Mouse (Mus musculus) myocyte (in vitro differentiated cells): ENCODE measurements around the gene Mettl2.

Experiments
- CEBPB ChIP-seq: IDR thresholded peaks from 2 replicates; pipeline ENCODE4 v1.6.1; 2011; ENCODE audit warnings: mild to moderate bottlenecking, moderate library complexity; ENCODE audit not compliant: poor library complexity, insufficient read depth, severe bottlenecking
- E2F4 ChIP-seq: IDR thresholded peaks from one replicate; pipeline ENCODE4 v1.6.1; 2011; ENCODE audit warnings: mild to moderate bottlenecking, control low read depth, moderate library complexity; ENCODE audit not compliant: insufficient read depth
- MAX ChIP-seq: IDR thresholded peaks from one replicate; pipeline ENCODE4 v1.6.1; 2011; ENCODE audit warnings: low read depth, mild to moderate bottlenecking, control low read depth
- MYOD1 ChIP-seq, 3 experiments: IDR thresholded peaks; one replicate each; pipeline ENCODE4 v1.6.1; 2011; ENCODE audit warnings: control low read depth in 2 of 3, low read depth in 2 of 3, mild to moderate bottlenecking in 2 of 3, moderate library complexity in 1 of 3; ENCODE audit not compliant: insufficient read length in 2 of 3, control insufficient read depth in 1 of 3
- MYOG ChIP-seq, 3 experiments: IDR thresholded peaks; one replicate each; pipeline ENCODE4 v1.6.1; 2011; ENCODE audit warnings: control low read depth in 2 of 3, low read depth in 2 of 3, mild to moderate bottlenecking in 2 of 3; ENCODE audit not compliant: insufficient read length in 2 of 3, control insufficient read depth in 1 of 3, insufficient read depth in 1 of 3
- POLR2A ChIP-seq: IDR thresholded peaks from one replicate; pipeline ENCODE4 v1.6.1; 2011; ENCODE audit warnings: low read depth, mild to moderate bottlenecking, control low read depth, moderate library complexity; ENCODE audit not compliant: insufficient read length
- POLR2AphosphoS2 ChIP-seq: IDR thresholded peaks from one replicate; pipeline ENCODE4 v1.6.1; 2011; ENCODE audit warnings: low read depth, control low read depth; ENCODE audit not compliant: insufficient read length
- REST ChIP-seq: IDR thresholded peaks from one replicate; pipeline ENCODE4 v1.6.1; 2011; ENCODE audit warnings: mild to moderate bottlenecking, control low read depth, moderate library complexity; ENCODE audit not compliant: insufficient read depth, insufficient read length
- SRF ChIP-seq: IDR thresholded peaks from one replicate; pipeline ENCODE4 v1.6.1; 2011; ENCODE audit warnings: low read depth; ENCODE audit not compliant: control insufficient read depth, insufficient read length
- TCF12 ChIP-seq: IDR thresholded peaks from one replicate; pipeline ENCODE4 v1.6.1; 2011; ENCODE audit warnings: mild to moderate bottlenecking, control low read depth; ENCODE audit not compliant: poor library complexity, insufficient read depth, severe bottlenecking
- TCF3 ChIP-seq: IDR thresholded peaks from one replicate; pipeline ENCODE4 v1.6.1; 2011; ENCODE audit warnings: low read depth, control low read depth; ENCODE audit not compliant: insufficient read length
- USF1 ChIP-seq: IDR thresholded peaks from one replicate; pipeline ENCODE4 v1.6.1; 2011; ENCODE audit warnings: low read depth, mild to moderate bottlenecking, control low read depth, moderate library complexity

DNA sequence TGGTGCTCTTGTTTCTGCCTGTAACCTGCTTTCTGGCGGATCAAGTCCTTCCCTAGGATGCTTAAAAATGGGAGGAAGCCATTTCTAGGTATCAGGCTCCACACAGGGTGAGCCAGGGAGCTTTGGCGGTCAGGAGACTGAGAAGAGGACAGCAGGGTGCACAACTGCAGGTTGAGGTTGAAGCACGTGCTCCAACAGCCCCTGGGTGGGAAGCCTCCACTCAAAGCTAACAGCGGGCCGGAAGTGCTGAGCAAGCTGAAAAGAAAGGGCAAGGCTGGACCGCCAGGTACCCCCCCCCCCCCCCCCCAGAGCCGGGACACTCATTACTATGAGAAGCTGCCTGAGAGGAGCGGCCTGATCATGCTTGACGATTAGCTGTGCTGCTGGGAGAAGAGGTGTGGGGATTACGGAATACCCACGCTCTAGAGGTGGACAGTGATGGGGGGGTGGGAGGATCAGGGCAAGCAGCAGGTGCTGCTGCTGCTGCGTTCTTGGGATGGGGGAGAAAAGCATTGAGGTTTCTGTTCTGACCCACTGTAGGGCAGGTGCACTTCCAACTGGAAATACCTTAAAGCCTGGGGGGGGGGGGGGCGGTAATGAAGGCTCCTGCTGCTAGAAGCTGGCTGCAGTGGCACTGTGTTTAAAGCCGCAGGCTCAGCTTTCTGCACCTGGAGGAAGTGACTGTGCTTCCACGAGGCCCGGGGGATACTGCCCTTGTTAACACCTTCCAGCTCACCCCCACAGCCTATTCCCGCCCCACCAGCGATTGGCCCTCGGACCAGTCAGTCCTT, 25.2 kb downstream of the Mettl2 start:
- TF ChIP-seq TCF12 (no peak), POLR2AphosphoS2 (no peak), CEBPB (no peak), POLR2A (no peak), E2F4 (no peak), REST (no peak), MYOG (IDR thresholded peaks at IDR 0.05; ENCODE audit: control insufficient read depth in 1 of 3, insufficient read depth in 1 of 3, insufficient read length in 2 of 3, low read depth in 2 of 3) (no peak), TCF3 (no peak), MAX (no peak), USF1 (no peak), MYOD1 (IDR thresholded peaks at IDR 0.05; ENCODE audit: control insufficient read depth in 1 of 3, insufficient read length in 2 of 3, low read depth in 2 of 3) (no peak), SRF (no peak)
